Mouse (Mus musculus) adrenal gland, postnatal 10 days (tissue): ENCODE measurements around the gene Dcun1d3. TPM values are rescaled to one million over a fixed set of nuclear protein-coding genes. Genes with fewer than 3 reads are reported as not detected.

Experiments
- DNase-seq: peaks from one replicate; pipeline ENCODE4 v3.0.0; 2021; ENCODE audit warnings: mixed read lengths
- total RNA-seq, 2 experiments: library from RNA; stranded (reverse); gene quantifications; 2 replicates each; pipeline ENCODE4 v1.2.3; 2021

Dcun1d3 gene
- total RNA-seq, 2 experiments from 2014 or later: 26.7 to 48.0 TPM

DNA sequence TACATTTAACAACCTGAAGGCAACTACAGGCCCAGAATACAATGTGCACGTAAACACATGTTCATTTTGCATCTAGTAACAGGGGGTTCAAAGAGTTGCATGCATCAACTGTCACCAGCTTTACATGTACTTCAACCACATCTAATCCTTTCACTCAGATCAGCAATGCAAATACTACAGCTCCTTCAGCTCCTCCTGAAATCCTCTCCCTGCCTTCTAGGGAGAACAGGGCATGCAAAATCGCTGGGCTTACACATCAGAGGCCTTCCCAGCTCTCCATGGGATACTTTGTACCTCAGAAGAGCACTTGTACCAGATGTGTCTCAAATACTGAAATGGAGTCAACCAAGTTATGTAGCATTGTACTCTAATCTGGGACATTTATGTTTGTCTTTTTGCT, 23.0 kb downstream of the Dcun1d3 start:
- no peak for DNase-seq

DNA sequence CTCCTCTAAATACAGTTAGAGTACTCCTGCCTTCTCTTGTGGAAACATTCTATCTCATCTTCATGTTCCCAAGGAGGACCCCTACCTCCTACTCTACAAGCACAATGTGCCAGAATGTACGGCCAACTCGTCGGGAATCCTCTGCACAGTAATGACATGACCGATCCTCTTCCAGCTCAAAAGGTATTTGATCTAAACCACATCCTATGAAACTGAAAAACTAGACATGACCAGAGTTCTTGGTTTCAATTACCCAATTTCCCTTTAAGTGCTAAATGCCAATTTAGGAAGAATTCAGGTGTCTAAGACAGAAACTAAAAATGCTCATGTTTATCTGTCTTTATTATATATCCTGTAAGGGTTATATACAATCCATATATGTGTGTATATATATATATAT, 23.9 kb downstream of the Dcun1d3 start:
- no peak for DNase-seq

DNA sequence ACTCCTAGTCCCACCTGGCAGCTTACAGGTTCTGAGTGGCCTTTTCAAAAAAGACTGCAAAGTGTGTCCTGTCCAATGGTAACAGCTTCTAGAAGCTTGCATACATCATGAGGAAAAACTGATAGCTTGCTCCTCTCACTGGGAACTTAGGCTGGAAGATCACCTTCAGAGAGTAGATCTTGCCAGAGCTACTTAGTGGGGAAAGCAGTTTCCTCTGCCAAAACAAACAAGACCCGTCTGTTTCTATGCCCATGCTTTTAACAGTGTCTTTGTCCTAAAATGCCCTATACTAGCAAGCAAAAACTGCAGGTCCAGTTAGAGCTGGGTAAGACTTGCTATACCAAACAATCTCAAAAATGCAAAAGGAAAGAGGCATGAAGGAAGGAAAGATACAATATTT, 30.0 kb downstream of the Dcun1d3 start:
- no peak for DNase-seq

DNA sequence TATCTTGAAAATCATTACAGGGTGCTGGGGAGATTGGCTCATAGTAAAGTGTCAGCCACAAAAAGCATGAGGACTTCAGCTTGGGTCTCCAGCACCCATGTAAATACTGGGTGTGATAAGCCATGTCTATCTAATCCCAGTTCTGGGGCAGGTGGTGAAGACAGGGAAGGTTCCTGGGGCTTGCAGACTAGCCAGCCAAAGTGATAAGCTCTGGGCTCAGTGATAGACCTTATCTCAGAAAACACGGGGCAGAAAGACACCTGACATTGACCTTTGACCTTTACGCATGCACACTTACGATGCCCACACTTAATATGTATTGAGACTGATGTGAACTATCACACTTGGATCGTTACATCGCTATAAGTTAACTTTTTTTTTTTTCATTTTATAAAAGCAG, 31.6 kb downstream of the Dcun1d3 start:
- DNase-seq: no peak

DNA sequence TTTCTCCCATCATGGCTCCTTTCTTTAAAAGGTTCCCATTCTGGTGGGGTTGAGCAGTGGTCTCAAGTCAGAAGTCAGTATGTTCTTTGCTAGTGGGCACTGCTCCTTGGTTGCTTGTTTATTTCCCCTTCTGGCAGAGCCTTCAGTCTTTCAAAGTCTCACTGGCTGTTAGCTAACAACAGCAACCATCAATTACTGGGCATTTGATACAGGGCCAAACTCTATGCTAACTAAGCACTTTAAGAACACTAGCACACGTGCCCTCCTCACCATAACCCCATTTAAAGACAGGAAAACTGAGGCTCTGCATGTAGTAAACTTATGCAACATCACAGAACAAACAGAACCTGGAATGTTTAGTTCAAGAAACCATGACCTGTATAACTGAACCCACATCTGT, 33.9 kb downstream of the Dcun1d3 start:
- DNase-seq: no peak

DNA sequence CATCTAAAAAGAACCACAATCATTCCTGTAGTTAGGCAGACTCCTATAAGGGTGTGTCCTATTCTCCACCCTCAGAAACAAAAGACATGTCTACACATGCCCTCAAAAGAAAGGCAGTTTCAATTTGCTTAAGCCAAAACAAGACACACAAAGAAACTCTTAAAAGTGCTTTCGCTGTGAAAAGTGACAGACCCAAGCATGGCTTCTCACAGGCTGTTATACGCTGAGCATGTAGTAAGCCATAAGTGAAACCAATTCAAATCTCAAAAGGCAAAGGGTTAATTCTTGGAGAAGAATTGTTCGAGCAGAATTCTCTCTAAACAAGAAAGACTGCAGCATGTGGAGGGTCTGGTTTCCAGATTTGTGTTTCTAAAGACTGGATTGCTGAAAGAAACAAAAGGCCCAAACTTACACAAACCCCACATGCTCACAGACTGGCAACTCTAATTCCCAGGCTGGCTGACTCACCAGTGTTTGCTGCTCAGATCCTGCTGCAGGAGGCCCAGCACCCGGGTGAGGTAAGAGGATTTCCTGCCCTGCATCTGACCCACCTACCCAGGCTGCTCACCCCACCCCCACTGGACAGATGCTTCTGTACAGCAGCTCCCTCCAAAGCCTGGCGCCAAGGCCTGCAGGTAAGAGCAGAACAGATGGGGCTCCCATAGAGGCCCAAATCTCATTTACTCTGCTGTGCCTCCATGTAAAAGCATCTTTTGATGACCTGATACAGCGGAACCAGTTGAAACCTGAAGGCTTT, 34.6 kb downstream of the Dcun1d3 start:
- DNase-seq: peak; percentile 64

DNA sequence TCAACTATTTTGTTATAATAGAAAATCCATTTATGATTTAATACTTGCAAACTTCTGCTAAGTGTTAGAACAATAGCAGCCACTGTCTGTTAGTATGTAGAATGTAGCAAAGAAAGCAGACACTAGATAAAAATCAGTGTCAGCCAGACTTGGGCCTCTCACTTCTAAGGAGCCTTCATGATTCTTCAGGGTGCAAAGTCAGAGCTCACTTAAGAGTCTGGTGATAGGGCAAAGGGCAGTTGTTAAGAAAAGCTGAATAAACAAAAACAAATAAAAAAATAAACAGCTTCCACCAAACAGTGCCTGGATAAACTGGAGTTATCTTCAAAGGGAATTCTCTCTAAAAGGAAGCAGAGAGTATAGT, 35.1 kb downstream of the Dcun1d3 start:
- no peak for DNase-seq

DNA sequence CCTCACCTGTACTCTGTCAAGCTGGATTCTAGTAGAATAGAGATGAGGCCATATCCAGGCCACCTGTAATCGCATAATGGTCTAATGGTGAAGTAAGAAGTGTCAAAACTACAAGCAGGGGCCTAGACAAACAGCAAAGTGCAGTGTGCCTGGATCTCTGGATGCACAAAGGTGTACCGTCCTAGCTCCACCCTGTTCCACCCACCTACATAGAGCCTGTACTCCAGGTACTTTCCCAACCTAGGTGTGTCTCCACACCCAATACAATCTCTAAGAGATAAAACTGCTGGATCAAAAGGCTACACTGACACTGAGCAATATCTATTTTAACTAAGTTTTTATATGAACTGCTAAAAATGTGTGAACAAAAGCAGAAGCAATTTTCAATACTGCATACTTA, 35.5 kb downstream of the Dcun1d3 start:
- DNase-seq: no peak

DNA sequence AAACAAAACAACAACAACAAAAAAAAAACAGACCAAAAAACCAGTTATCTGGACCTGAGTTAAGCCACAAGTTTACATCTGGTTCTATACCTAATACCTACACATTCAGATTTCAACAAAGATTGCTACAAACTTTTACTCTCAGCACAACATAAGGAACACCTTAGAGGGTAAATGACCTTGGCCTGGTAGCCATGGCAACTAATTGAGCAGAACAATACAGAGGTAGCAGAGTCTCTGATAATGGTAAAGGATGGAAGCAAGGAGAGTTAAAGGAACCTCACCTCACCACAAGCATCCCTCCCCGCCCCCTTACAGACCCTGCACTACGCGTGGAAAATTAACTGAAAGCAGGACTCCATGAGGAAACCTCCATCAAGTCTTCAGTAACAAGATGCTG, 36.0 kb downstream of the Dcun1d3 start:
- no peak for DNase-seq

DNA sequence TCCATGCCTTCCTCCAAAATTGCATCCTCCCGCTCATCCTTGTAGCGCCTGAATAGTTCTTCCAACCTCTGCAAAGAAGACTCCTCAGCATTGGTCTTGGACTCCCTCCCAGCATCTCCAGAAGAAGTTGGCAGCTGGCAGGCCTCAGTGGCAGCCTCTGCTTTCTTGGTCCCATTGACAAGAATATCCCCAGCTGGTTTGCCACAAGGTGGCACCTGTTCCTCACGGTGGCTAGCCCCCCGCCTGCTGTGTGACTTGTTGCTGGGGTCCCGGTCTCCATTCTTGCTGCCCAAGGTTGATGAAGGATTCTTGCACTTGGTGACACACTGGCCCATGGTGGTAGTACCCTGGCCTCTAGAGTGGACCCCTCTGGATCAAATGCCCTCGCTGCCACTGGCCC, 36.6 kb downstream of the Dcun1d3 start:
- DNase-seq: no peak

DNA sequence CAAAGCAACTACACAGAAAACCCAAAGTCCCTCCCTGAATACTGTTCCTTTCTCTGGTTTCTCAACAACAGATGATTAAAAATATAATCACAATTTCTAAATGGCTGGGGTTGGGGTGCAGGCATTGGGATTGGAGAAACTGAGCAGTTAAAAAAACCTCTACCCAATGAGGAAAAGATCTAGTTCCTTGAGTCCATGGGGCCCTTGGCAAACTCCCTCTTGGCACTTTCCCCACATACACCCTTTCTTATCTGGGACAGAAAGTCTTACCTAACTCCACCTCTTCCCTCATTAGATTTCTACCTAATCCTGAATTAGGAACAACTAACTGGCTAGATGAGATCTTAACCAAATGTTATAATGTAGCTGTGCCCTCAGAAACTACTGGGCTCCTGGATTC, 41.1 kb downstream of the Dcun1d3 start:
- peak; percentile 21 for DNase-seq

DNA sequence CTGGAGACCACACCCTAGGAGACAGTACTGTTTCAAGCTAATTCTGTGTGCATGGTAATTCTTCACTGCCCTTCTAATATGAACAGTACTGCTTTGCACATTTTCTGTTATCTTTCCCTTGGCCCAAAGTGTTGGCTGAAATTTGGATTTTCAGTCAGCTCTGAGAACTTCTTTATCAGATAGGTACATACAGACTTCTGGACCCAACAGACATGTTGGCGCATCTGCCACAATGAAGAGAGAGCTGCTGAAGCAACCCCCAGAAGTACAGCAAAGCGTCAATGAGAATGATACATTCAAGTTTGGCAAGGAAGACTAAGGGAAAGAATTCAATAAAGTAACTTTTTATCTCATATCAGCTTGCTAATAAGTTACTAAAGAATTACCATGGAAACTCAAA, 41.7 kb downstream of the Dcun1d3 start:
- no peak for DNase-seq

DNA sequence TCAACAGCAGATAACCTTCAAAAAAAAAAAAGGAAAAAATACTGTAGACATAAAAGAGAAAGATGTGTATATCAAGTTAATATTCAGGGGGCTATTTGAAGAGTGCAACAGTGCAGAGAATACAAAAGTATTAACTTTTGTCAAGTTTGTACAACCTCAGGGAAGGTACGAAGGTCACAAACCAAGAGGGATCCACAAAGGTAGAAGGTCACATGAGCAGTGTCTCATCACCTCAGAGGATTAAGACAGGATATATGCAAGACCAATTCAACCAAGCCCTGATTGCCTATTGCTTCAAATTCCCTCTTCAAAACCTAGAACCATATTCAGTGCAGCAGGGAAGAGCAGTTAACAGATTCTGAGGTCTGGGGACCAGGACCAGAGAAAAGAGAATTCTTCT, 42.9 kb downstream of the Dcun1d3 start:
- no peak for DNase-seq

DNA sequence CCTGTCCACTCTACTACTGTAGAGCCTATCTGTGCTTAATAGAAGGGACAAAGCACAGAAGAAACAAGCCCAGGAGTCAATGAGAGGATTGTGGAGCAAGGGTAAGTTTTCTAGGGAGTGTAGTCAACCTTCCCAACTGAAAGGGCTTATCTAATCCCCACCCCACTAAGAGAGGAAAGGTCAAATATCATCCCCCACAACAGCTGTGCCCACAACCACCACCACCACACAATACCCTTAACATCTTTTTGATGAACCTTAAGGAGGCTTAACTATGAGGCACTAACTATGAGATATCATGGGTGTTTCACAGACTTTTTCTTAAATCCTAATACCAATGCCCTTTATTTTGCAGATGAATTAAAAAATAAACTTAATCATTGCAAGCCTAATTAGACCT, 43.6 kb downstream of the Dcun1d3 start:
- no peak for DNase-seq

DNA sequence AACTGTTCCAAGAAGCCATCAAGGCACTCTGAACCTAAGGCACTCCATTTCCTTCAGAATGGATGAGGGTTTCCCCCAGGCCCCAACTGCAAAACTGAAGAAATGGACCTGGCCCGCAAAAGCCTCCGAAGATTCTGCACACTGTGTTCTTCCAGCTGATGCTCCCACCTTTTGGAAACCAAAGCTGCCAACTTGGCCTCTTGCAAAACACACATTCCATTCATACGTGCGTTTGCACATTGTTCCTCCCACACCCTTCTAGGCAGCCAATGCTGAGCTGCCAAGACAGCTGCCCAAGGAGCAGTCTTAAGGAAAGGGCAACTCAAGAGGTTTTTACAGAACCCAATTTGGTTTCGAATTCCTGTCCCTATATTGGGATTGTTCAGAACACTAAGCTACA, 45.4 kb downstream of the Dcun1d3 start:
- DNase-seq: peak; percentile 53

DNA sequence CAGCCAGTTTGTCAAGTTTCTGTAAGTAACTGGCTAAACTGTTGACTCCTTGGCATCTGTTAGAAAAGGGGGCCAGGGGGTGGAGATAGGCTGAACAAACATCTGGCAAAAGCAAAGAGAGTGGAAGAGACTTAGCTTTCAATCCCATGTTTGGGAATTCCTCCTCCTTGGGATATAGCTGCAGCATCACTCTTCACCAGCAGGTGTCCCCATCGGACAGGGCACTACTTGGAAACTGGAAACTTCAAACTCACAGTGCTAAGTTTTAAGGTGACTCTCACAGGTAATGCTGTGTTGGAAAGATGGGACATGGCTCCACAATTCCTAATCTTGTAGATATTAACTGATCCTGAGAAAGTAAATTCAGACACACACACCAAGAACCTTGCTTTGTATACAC, 47.0 kb downstream of the Dcun1d3 start:
- DNase-seq: peak; percentile 84

DNA sequence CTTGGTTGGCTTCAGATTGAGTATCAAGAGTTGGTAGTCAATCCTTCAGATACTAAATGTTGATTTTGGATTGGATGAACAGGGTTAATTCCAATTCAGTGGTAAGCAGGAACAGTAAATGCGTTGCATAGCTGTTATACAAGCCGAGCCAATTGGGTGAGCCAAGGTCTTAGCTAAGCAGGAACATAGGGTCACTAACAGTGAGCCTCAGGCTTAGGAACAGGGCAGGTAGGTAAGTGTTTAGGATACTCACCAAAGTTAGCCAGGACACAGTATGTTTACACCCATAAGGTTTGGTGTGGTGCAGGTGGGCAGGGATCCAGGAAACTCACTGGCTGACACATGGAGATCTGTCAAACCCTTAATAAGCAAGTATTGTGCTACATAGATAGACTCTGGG, 48.7 kb downstream of the Dcun1d3 start:
- peak; percentile 50 for DNase-seq

DNA sequence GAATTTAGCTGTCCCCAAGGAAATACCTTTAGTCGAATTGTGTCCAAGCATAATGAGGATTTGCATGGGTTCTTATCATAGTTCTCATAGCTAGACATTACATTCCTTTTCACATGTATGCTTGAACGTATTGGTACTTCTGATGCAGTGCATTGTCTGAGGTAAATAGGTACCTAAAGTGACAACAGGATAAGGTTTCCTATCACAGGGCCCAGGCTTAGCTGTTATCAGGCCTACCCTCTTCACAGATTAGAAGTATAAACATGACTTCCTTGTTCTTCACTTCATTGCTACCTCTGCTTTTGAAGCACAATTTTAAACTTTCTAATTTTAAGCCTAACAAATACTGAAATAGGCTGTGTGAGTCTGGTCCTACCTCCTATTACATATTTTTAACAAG, 50.6 kb downstream of the Dcun1d3 start:
- DNase-seq: no peak

DNA sequence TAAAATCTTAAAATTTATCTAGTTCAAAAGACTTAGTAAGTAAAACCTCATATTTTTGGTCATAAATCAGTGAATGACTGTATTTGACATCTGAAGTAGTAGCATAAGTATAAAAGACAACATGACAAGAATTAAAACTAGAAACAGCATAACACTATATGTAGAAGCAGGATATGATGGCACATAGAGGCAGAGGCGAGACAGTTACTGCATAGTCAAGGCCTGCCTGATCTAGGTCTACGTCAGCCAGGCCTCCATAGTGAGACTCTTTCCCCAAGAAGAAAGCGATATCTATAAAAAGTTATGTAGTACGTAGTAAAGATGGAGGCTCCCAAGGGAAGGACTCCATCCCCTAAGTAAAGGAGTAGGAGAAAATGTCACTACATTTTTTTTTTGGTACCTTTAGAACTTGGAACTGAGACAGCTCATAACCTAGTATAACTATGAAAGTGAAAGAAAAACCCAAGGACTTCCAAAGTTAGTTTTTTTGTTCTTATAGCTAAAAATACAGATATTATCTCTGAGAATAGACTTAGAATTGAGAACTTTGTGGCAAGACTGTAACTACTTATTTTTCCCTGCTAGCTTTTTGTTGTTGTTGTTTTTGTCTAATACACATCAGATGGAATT, 54.2 kb downstream of the Dcun1d3 start:
- DNase-seq: no peak

DNA sequence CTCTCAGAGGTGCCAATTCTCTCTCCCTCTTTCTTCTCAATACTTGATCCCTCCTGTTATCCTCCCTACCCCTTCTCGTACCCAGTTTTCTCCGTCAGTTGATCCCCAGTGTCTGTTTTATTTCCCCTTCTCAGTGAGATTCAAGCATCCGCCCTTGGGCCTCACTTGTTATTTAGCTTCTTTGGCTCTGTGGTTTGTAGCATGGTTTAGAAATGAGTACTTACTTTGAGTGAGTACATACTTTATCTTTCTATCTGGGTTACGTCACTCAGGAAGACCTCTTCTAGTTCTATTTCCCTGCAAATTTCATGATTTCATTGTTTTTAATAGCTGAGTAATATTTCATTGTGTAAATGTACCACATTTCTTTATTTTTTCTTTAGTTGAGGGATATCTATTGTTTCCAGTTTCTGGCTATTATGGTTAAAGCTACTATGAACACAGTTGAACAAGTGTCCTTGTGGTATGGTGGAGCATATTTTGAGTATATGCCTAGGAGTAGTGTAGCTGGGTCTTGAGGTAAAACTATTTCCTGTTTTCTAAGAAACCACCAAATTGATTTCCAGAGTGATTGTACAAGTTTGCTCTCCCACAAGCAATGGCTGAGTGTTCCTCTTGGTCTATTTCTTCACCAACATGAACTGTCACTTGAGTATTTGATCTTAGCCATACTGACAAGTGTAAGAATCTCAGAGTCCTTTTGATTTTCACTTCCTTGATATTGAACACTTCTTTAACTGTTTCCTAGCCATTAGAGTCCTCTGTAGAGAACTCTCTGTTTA, 59.9 kb downstream of the Dcun1d3 start:
- no peak for DNase-seq

DNA sequence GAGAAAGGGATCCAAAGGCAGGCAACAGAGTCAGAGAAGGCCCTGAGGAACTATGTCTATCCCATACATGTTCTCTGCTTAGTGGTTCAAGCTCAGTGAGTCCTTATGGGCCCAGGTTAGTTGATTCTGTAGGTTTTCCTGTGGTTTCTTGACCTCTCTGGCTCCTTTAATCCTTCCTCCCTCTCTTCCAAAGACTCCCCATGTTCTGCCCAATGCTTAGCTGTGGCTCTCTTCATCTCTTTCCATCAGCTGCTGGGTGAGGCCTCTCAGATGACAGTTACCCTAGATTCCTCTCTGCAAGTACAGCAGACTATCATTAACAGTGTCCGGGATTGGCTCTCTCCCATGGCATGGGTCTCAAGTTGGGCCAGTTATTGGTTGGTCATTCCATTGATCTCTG, 60.7 kb downstream of the Dcun1d3 start:
- DNase-seq: no peak

DNA sequence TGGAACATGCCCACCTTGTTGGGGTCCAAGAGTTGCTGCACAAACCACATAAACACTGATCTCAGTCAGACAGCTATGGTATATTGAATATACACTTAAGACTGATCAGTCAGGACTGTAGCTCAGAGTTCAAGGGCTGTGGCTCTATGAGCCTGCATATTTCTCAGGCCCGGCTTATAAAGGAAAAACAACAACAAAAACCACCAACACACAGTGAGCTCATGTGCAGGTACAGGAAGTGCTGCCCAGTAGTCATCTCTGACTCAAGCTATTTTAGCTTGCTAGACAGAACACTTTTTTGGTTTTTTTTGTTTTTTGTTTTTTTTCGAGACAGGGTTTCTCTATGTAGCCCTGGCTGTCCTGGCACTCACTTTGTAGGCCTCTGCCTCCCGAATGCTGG, 87.4 kb downstream of the Dcun1d3 start:
- no peak for DNase-seq

DNA sequence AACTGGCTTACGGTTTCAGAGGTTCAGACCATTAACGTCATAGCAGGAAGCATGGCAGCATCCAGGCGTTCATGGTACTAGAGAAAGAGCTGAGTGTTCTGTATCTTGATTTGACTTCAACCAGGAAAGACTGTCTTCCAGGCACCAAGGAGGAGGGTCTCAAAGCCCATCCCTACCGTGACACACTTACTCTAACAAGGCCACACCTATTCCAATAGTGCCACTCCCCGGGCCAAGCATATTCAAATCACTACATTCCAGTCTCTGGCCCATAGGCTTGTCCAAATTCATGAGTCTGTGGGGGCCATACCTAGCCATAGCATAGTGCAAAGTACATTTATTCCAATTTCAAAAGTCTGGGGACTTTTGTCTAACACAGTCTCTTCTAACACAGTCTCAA, 88.7 kb downstream of the Dcun1d3 start:
- DNase-seq: no peak
